Mouse (Mus musculus): Measurements from ENCODE around the gene Nlrp6.

DNA sequence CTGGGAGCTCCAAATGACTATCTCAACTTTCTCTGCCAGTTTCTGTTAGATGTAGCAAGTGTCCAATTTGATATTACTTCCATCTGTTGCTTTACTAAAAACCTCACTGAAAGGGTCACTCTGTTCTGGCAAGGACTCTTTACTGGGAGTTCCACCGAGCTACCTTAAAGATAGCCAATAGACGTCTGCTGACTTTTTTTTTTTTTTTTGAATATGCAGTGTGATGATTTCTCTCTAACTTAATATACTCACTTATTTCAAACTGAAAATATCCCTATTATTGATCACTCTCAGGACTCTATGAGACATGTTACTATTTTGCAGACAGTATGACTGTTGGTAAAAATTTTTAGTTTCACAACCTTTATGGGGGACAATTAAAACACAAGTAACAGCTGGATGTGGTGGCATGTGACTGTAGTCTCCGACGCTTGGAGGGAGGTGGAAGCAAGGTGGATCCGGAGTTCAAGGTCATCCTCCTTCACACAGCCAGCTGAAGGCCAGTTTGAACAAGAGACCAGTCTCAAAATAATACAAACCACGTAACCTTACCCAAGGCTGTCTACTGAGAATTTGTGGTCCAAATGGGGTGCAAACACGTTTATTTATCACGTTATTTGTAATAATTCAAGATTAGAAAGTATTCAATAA is 39.7 kb upstream of the Nlrp6 start:
- TF ChIP-seq CTCF (IDR thresholded peaks at IDR 0.05; ENCODE audit: low read depth, low read length) (no peak), POLR2AphosphoS5 (IDR thresholded peaks at IDR 0.05; ENCODE audit: insufficient replicate concordance, low read depth, low read length) (no peak), TAL1 (conservative IDR thresholded peaks at IDR 0.05; ENCODE audit: low read depth, low read length) (no peak)
